Mouse (Mus musculus) lung, embryonic 14.5 days (tissue): ENCODE results near the gene Hfe2. TPM values are rescaled to one million over a fixed set of nuclear protein-coding genes. Genes with fewer than 3 reads are reported as not detected.

Source experiments
- ATAC-seq: fragments of 200-750 bp; cut with Nextera tagmentation; 2 replicates; pipeline ENCODE4 v1.8.0; 2017; ENCODE audit warnings: mild to moderate bottlenecking, moderate TSS enrichment, moderate library complexity; ENCODE audit not compliant: insufficient read depth
- DNase-seq: peaks from one replicate; pipeline ENCODE4 v3.0.0-alpha.2; 2015
- H3K27ac ChIP-seq: fragments of 300-500 bp; sonication (generic); 2 replicates; pipeline ENCODE4 v1.5.1; 2014; ENCODE audit warnings: low read depth, mild to moderate bottlenecking, moderate library complexity
- H3K27me3 ChIP-seq: fragments of 300-500 bp; sonication (generic); 2 replicates; pipeline ENCODE4 v1.6.1; 2014; ENCODE audit warnings: low read length, control low read depth; ENCODE audit not compliant: insufficient read depth
- H3K36me3 ChIP-seq: fragments of 300-500 bp; sonication (generic); 2 replicates; pipeline ENCODE4 v1.6.1; 2014; ENCODE audit warnings: control low read depth; ENCODE audit not compliant: insufficient read depth
- H3K4me1 ChIP-seq: fragments of 300-500 bp; sonication (generic); 2 replicates; pipeline ENCODE4 v1.6.1; 2014; ENCODE audit warnings: antibody characterized with exemption, control low read depth; ENCODE audit not compliant: insufficient read depth
- H3K4me2 ChIP-seq: fragments of 300-500 bp; sonication (generic); 2 replicates; pipeline ENCODE4 v1.6.1; 2014; ENCODE audit warnings: mild to moderate bottlenecking
- H3K4me3 ChIP-seq: fragments of 300-500 bp; sonication (generic); 2 replicates; pipeline ENCODE4 v1.5.1; 2014; ENCODE audit warnings: low read depth, low read length
- H3K9ac ChIP-seq: fragments of 300-500 bp; sonication (generic); 2 replicates; pipeline ENCODE4 v1.6.1; 2014
- H3K9me3 ChIP-seq: fragments of 300-500 bp; sonication (generic); 2 replicates; pipeline ENCODE4 v1.6.1; 2016; ENCODE audit warnings: low read depth, low read length, control low read depth
- CTCF ChIP-seq: IDR thresholded peaks from 2 replicates; pipeline ENCODE4 v1.5.1; 2016; ENCODE audit warnings: antibody characterized with exemption, low read depth
- WGBS: fragments of 180-500 bp; shearing (Covaris S2); extraction: QIAGEN DNeasy Blood & Tissue Kit; methylation state at CpG from one replicate; pipeline ENCODE4 v1.1.7; 2014; 5-methylcytosine and 5-hydroxymethylcytosine counted together
- polyA plus RNA-seq: library from polyadenylated mRNA; unstranded; fragments of >200 nt; fragmentation: Nextera tagmentation; extraction: Ambion mirVana; gene quantifications from 2 replicates; pipeline ENCODE4 v1.2.1, GENCODE M21; 2014

Gene Hfe2
- polyA plus RNA-seq, 1 experiment from 2014 or later: 0.20 TPM

GRCm38 (mm10) chr3:96559398-96559910 is 34.5 kb downstream of the Hfe2 start:
- 59% methylated on average over 12 of the region's 12 CpGs for WGBS
- H3K4me3 ChIP-seq: peak overlapping the region; percentile 77
- peaks cover 25% of the 10 kb centered on the region for H3K36me3 ChIP-seq
- DNase-seq: no peak
- H3K4me2 ChIP-seq: peak overlapping the region; percentile 93
- H3K9ac ChIP-seq: peak overlapping the region; percentile 95
- H3K9me3 ChIP-seq: no peaks in the 10 kb centered on the region
- peak overlapping the region; percentile 94; the same call in 1 of the 2 replicates for H3K27ac ChIP-seq
- TF ChIP-seq CTCF: no peak
- H3K4me1 ChIP-seq: peaks cover 29% of the 10 kb centered on the region
- no peaks in the 10 kb centered on the region for H3K27me3 ChIP-seq
- ATAC-seq: no peak

- peak overlapping the region; percentile 95 for H3K9ac ChIP-seq
- ATAC-seq (no peak), DNase-seq (no peak)
- H3K4me2 ChIP-seq: peak overlapping the region; percentile 93
- 71% methylated on average over 23 of the region's 23 CpGs for WGBS
- peaks cover 25% of the 10 kb centered on the region for H3K36me3 ChIP-seq
- H3K9me3 ChIP-seq: no peaks in the 10 kb centered on the region
- peaks cover 27% of the 10 kb centered on the region for H3K4me1 ChIP-seq
- TF ChIP-seq CTCF: no peak
- H3K4me3 ChIP-seq: peak overlapping the region; percentile 77
- H3K27ac ChIP-seq: peak overlapping the region; percentile 58; the same call in 1 of the 2 replicates
- no peaks in the 10 kb centered on the region for H3K27me3 ChIP-seq
Measured at GRCm38 (mm10) chr3:96559911-96560850, 35.2 kb downstream of the Hfe2 start.

- Histone ChIP-seq H3K27ac (peak overlapping the region; percentile 77; the same call in 1 of the 2 replicates), H3K27me3 (no peaks in the 10 kb centered on the region), H3K36me3 (peaks cover 25% of the 10 kb centered on the region), H3K4me1 (peaks cover 23% of the 10 kb centered on the region), H3K4me2 (peak overlapping the region; percentile 93), H3K9ac (peak overlapping the region; percentile 95), H3K4me3 (peak overlapping the region; percentile 77), H3K9me3 (no peaks in the 10 kb centered on the region)
- no peak for ATAC-seq
- TF ChIP-seq CTCF: no peak
- DNase-seq: no peak
- WGBS: 83% methylated on average over 9 of the region's 9 CpGs
Measured at GRCm38 (mm10) chr3:96560881-96561668, 36.1 kb downstream of the Hfe2 start.

GRCm38 (mm10) chr3:96561946-96562681 is 37.1 kb downstream of the Hfe2 start:
- Histone ChIP-seq H3K9ac (no peak overlapping the region), H3K27ac (peak overlapping the region; percentile 65), H3K4me1 (peaks cover 16% of the 10 kb centered on the region), H3K27me3 (no peaks in the 10 kb centered on the region), H3K9me3 (no peaks in the 10 kb centered on the region), H3K4me2 (peak overlapping the region; percentile 93), H3K4me3 (peak overlapping the region; percentile 77), H3K36me3 (peaks cover 25% of the 10 kb centered on the region)
- ATAC-seq (no peak), DNase-seq (peak; percentile 56)
- WGBS: 32% methylated on average over 10 of the region's 10 CpGs
- TF ChIP-seq CTCF: no peak

- ATAC-seq: no peak
- TF ChIP-seq CTCF: no peak
- no peak overlapping the region for H3K4me2 ChIP-seq
- peaks cover 25% of the 10 kb centered on the region for H3K36me3 ChIP-seq
- H3K4me1 ChIP-seq: peaks cover 16% of the 10 kb centered on the region
- no peaks in the 10 kb centered on the region for H3K27me3 ChIP-seq
- H3K9ac ChIP-seq: no peak overlapping the region
- H3K4me3 ChIP-seq: no peak overlapping the region
- 88% methylated on average over 8 of the region's 8 CpGs for WGBS
- H3K9me3 ChIP-seq: no peaks in the 10 kb centered on the region
- H3K27ac ChIP-seq: peak overlapping the region; percentile 81
- DNase-seq: no peak
Measured at GRCm38 (mm10) chr3:96563267-96563666, 38.3 kb downstream of the Hfe2 start.

GRCm38 (mm10) chr3:96563911-96564632 is 39.1 kb downstream of the Hfe2 start:
- no peak overlapping the region for H3K4me3 ChIP-seq
- TF ChIP-seq CTCF: no peak

More at GRCm38 (mm10) chr3:96563911-96564632, 39.1 kb downstream of the Hfe2 start:
- DNase-seq: peak; percentile 70
- H3K9me3 ChIP-seq: no peaks in the 10 kb centered on the region
- peaks cover 16% of the 10 kb centered on the region for H3K4me1 ChIP-seq
- peaks cover 25% of the 10 kb centered on the region for H3K36me3 ChIP-seq
- no peak overlapping the region for H3K9ac ChIP-seq
- no peaks in the 10 kb centered on the region for H3K27me3 ChIP-seq
- 37% methylated on average over 10 of the region's 10 CpGs for WGBS
- peak overlapping the region; percentile 29; the same call in 1 of the 2 replicates for H3K4me2 ChIP-seq
- H3K27ac ChIP-seq: peak overlapping the region; percentile 81
- ATAC-seq: peak; percentile 69
